Mouse (Mus musculus): ENCODE results near the gene Slc25a42. TPM values are rescaled to one million over a fixed set of nuclear protein-coding genes. Genes with fewer than 3 reads are reported as not detected.

Gene Slc25a42
- polyA plus RNA-seq, 1 experiment, result 33.9 TPM

Other genes starting within 250 kb of the Slc25a42 start
- gene Gatad2a, start 215.9 kb downstream of the Slc25a42 start, polyA plus RNA-seq (2012; rRNA removed), result 51.1 and 68.3 TPM in 2 replicates
- gene Mau2, start 169.6 kb downstream of the Slc25a42 start, polyA plus RNA-seq (2012; rRNA removed), result 64.8 and 71.9 TPM in 2 replicates
- 11.2 and 11.8 TPM in 2 replicates for gene Sugp1, start 169.5 kb downstream of the Slc25a42 start, polyA plus RNA-seq (2012; rRNA removed)
- gene Tm6sf2, start 139.4 kb downstream of the Slc25a42 start, polyA plus RNA-seq (2012; rRNA removed), result 1.1 and 2.1 TPM in 2 replicates
- gene Hapln4, start 128.8 kb downstream of the Slc25a42 start, polyA plus RNA-seq (2012; rRNA removed), result 0.09 and 0.14 TPM in 2 replicates
- 0.32 and 1.6 TPM in 2 replicates for gene Ncan, start 91.4 kb downstream of the Slc25a42 start, polyA plus RNA-seq (2012; rRNA removed)
- gene Nr2c2ap, start 81.0 kb downstream of the Slc25a42 start, polyA plus RNA-seq (2012; rRNA removed), result 16.6 and 20.4 TPM in 2 replicates
- gene Rfxank, start 73.2 kb downstream of the Slc25a42 start, polyA plus RNA-seq (2012; rRNA removed), result 23.4 and 23.8 TPM in 2 replicates
- gene Borcs8, start 72.8 kb downstream of the Slc25a42 start, polyA plus RNA-seq (2012; rRNA removed), result 80.1 and 103 TPM in 2 replicates
- gene Mef2b, start 72.6 kb downstream of the Slc25a42 start, polyA plus RNA-seq (2012; rRNA removed), result 0.08 and 0.36 TPM in 2 replicates
- 73.5 and 96.4 TPM in 2 replicates for gene Tmem161a, start 39.9 kb downstream of the Slc25a42 start, polyA plus RNA-seq (2012; rRNA removed)
- 31.4 and 42.5 TPM in 2 replicates for gene Sugp2, start 21.9 kb upstream of the Slc25a42 start, polyA plus RNA-seq (2012; rRNA removed)
- 12.0 and 14.1 TPM in 2 replicates for gene Armc6, start 22.2 kb upstream of the Slc25a42 start, polyA plus RNA-seq (2012; rRNA removed)
- gene Homer3, start 70.5 kb upstream of the Slc25a42 start, polyA plus RNA-seq (2012; rRNA removed), result 55.2 and 64.2 TPM in 2 replicates
- gene Ddx49, start 90.2 kb upstream of the Slc25a42 start, polyA plus RNA-seq (2012; rRNA removed), result 54.0 and 54.2 TPM in 2 replicates
- 491 and 497 TPM in 2 replicates for gene Cope, start 90.2 kb upstream of the Slc25a42 start, polyA plus RNA-seq (2012; rRNA removed)
- gene Cers1, start 103.5 kb upstream of the Slc25a42 start, polyA plus RNA-seq (2012; rRNA removed), result 0.86 and 1.9 TPM in 2 replicates
- gene Gdf1, start 117.5 kb upstream of the Slc25a42 start, polyA plus RNA-seq (2012; rRNA removed), result 0.43 TPM in 1 of 2 replicates, not detected in the other
- gene Upf1, start 141.0 kb upstream of the Slc25a42 start, polyA plus RNA-seq (2012; rRNA removed), result 20.1 and 34.5 TPM in 2 replicates
- 1.7 and 4.6 TPM in 2 replicates for gene Comp, start 161.3 kb upstream of the Slc25a42 start, polyA plus RNA-seq (2012; rRNA removed)
- 19.9 and 27.6 TPM in 2 replicates for gene Crtc1, start 227.3 kb upstream of the Slc25a42 start, polyA plus RNA-seq (2012; rRNA removed)

Data from gonadal fat pad, adult 2 months (tissue).